Mouse (Mus musculus) regulatory T cell (primary cell): ENCODE results near the gene Gdf2.

Experiments used
- in situ Hi-C: fragments of 300-600 bp; cut with MboI, MseI; formaldehyde crosslinking; loops from one replicate; pipeline ENCODE4 v1.15.1; 2025; ENCODE audit warnings: high pct_unique_total_duplicates

The Gdf2 gene

DNA sequence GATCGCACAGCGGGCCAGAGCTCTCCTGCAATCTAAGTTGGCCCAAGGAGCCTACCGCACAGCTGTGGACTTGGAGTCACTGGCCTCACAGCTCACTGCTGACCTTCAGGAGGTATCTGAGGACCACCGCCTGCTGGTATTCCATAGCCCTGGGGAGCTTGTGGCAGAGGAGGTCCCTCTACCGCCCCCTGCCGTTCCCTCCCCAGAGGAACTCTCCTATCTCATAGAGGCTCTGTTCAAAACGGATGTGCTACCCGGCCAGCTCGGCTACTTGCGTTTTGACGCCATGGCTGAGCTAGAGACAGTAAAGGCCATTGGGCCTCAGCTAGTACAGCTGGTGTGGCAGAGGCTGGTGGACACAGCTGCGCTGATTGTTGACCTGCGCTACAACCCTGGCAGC lies 15.2 kb downstream of the Gdf2 start:
- in situ Hi-C loops: no loop called here

DNA sequence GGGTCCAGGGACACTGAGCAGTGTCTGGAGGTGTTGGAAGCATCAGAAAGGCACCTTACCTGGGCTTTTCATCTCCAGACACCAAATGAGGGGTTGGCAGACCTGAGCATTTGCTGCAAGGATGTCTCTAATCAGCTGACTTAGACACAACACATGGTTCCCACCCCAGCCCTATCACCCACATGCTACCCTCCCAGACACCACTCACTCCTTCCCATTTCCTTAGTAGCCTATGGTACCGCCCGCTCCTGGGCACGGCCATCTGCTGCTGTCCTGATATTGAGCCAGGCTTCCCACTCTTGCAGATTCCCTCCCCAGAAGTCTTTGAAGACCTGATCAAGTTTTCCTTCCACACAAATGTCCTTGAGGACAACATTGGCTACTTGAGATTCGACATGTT lies 17.3 kb downstream of the Gdf2 start:
- in situ Hi-C loops: no loop called here

DNA sequence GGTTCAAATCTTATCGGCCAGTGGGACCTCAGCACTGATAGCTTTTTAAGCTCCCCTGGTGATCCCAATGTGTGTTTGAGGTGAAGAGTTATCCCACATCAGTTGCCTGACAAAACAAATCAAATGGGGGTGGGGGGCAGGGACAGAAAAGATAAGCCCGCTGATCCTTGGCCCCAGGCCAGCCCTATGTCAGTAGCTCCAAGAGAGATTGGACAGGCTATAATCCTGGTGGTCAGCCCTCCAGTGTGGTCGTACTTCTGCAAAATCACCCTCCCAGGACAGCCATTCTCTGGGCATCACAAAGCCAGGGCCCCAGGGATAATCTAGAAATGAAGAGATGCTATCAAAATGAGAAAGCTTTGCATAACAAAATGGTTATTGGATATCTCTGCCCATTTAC lies 18.0 kb downstream of the Gdf2 start:
- in situ Hi-C loops: no loop called here

DNA sequence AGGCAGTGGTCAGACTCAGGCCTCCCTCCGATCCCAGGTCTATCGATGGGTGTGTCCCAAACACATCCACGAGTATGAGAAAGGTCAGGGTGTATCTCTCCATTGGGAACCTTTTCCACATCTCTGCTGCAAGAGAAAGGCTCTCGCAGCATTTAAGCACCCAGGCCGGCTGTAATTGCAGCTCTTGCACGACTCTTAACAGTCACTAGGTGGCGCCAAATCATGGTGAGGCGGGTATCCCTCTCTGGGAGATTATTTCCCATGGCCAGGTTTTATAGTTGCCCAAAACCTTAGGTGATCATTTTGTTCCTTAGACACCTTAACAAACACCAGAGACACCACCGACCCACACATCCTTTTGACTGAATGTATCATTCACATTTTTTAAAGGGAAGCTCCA lies 18.5 kb downstream of the Gdf2 start:
- in situ Hi-C loops: no loop called here

DNA sequence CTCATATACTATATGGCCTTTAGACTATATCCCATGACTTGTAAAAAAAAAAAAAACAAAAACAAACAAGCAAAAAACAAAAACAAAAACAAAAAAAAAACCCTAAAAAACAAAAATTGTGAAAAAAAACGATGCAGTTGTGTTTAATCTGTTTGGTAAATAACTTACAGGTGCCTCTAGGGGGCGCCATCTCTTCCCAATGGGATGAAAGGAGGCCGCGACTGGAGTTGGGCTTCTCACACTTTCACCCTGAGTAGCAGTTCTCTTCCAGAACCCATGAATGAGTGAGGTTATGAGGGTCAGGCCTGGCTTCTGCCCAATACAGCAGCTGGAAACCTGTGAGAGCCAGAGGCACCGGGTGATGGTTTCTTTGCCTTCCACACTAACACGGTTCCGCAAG lies 24.8 kb downstream of the Gdf2 start:
- in situ Hi-C loops: no loop called here

DNA sequence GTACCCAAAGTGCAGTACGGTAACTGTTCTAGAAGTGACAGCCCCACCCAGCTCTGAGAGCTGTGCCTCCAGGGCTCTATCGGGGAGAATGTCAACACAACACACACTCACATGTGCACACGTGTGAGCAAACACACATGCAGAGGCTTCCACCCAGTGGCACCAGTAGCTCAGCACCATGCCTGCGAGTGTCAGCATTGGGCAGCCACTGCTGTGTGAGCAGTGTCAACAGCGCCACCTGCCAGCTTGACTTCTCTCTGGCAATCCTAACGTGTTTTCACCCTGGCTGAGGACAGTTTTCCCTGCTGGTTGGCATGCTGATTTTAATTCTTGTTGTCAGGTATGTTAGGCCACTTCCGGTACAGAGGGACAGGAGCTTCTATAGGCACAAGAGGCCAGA lies 31.8 kb downstream of the Gdf2 start:
- in situ Hi-C loops: no loop called here

DNA sequence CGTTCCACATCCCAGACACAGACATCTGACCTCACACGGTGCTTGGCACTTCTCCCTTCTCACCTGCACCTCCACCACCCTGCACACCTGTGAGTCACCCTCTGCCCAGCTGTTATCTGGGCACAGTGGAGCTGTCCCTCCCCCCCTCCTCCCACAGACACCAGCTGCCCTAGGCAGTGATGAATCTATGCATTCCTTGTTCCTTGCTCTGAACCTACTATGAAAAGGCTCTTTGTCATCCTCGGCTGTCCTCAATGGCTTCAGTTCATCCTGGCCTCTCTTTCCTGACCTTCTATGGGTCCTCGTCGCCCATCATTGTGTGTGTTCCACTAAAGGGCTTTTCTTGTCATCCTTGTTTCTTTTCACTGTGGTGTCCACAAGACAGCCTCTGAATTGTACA lies 33.9 kb downstream of the Gdf2 start:
- in situ Hi-C loops: no loop called here

DNA sequence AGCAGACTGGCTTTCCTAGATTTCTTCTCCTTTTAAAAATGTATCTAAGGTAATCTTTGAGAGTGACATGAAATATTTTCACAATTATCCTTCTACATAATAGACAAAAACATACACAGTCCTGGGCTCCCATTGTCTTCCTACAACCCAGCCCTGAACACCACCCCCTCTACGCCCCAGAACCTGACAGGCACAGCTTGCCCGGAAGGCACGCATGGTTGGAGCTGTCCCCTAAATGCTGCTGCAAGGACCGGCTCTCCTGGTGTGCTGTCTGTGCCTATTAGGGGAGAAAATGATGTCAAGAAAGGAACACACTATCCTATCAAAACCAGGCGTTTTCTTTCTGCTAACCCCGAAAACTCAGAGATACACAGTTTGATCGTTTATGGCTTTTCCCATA lies 36.9 kb downstream of the Gdf2 start:
- in situ Hi-C loops: no loop called here

DNA sequence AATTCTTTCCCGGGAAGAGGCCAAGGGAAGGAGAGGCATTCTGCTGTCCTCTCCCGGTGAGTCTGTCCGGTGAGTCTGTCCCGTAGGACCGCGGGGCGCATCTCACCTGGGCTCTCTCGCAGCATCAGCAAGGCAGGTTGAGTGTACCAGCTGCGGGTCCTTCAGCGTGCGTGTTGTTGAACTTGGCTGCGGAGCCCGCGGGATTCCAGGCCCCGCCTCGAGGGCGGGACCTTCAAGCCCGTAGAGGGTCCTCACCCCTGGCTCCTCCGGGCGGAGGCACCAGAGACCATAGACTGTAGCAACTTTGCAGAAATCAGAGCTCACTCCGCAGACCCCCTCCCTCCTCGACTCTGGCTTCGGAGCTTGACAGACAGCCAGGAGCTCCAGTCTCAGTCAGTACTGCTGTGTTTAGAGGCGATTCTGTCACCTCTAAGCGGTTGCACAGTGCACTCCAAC lies 37.8 kb downstream of the Gdf2 start, which contains the start of gene Zfp488:
Zfp488 (minus strand) TSS at position 161 of the 456 bp plus-strand sequence.
- in situ Hi-C loops: no loop called here

DNA sequence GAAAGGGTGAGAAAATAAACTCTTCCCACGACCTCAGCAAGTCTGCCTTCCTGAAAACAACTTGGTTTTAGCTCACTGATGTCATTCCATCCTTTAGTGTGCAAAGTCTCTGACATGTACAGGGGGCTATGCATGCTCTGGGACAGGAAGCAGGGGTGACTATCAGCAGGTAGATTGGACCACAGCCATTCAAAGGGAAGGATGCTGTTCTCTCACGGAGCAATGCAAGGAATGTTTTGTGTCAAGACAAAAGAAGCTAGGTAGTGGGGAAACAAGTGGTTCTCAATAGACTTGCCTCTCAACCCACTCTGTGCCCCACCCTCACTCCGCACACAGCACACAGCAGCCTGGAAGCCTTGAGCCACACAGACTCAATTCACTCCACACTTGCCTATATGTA lies 48.4 kb downstream of the Gdf2 start:
- in situ Hi-C loops: no loop called here

DNA sequence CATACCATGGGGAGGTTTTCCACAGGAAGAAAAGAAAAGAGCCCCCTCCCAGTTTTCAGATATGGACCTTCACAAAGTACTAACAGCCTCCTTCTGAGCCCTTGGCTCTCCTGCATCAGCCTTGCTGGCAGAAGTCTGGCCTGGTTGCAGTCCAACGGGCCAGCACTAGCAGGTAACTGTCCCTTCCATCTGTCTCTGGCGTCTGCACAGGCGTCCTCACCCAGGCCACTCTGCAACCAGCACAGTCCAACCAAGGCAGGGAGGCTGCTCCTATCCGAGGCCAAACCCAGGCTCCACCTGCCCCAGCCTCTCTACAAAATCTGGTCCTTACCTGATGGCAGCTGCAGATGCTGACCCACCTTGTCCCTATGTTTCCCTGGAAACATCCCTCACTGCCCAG lies 51.1 kb downstream of the Gdf2 start:
- in situ Hi-C loops: no loop called here

DNA sequence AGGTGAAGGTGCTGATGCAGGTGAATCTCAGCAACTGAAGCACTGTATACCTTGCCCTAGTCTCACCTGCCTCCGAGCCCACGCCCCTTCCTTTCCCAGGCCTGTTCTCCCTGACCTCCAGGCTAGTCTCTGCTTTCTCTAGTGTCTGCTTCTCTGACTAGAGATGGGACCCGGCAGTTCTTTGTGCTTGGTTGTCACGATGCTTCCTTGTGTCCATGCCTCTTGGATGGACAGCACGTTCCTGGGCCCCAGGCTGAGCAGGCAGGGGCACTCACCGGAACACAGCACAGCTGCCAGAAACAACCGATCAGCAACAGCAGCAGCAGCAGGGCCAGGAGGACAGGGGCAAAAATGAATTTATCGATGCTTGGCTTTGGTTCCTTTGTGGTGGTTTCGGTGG lies 52.2 kb downstream of the Gdf2 start:
- in situ Hi-C loops: no loop called here

DNA sequence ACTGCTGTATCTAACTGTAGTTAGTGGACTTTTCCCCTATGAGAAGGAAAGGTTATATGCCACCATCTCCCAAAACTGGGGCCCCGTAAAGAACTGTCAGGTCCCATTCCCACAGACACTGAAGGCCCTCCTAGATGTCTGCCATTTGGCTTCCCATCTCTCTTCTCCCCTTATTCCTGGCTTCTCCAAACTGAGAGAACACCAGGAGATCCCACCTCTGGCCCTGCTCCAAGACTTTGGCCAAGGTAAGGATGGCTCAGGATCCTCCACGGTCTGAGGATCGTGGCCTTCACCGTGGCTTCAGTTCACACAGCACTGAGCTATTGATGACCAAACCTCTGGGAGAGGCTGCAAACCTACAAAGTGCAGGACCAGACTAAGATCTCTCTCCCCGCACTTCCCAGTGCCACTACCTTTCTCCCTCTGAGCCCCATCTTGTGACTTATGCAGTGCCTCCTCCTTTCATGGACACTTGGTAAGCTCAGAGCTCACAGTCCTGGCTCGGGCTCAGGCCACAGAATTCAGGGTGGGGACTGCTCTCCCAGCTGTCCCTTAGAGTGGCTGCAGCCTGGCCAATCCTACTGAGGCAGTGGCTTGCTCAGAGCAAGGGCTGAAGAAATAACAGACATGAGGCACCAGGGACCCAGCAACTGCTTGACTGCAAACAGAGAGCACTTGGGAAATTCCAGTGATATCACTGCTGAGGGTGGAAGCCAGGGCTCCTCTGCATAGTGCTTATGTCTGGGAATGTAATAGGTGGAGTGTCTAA lies 52.9 kb downstream of the Gdf2 start:
- in situ Hi-C loops: no loop called here
